Mouse (Mus musculus) cerebellum, adult 2 months (tissue): ENCODE results near the gene Nsl1.

Source experiments
- CTCF ChIP-seq: fragments of 200-500 bp; IDR thresholded peaks from 2 replicates; pipeline ENCODE4 v1.5.1; 2011; ENCODE audit warnings: low read depth, mild to moderate bottlenecking, control low read depth, low read length, moderate library complexity, borderline replicate concordance; ENCODE audit not compliant: insufficient read depth
- POLR2A ChIP-seq: fragments of 200-500 bp; IDR thresholded peaks from 2 replicates; pipeline ENCODE4 v1.6.1; 2011; ENCODE audit warnings: low read length, control low read depth, borderline replicate concordance; ENCODE audit not compliant: insufficient read depth

DNA sequence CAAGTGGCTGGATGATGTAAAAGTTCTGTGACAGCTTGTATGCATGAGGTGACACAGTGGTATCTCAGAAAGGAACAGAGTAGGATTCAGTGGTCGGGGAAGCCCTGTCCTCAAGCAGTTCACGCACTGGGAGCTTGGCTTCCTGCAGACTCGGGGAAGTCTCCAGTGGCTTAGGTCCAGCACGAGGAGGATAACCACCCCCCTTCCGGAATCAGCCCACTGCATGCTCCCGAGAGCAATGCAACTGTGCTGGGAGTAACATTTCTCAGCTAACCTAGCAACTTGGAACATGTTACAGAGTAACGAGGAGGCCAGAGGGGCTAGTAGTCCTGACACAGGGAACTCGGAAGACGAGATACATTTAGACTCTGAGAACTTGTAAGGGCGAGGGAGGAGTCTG is 44.5 kb downstream of the Nsl1 start:
- TF ChIP-seq POLR2A (no peak), CTCF (no peak)
